Mouse (Mus musculus): ENCODE measurements around the gene Myocd. TPM values are rescaled to one million over a fixed set of nuclear protein-coding genes. Genes with fewer than 3 reads are reported as not detected.

The Myocd gene
- polyA plus RNA-seq, 1 experiment from 2014 or later, result 1.0 TPM

GRCm38 (mm10) chr11:65133661-65134060 lies 136.1 kb downstream of the Myocd start:
- no peak for ATAC-seq (ENCODE audit: low FRiP score, low read depth)
- Histone ChIP-seq H3K4me2 (replicated peaks) (no peak overlapping the region), H3K9me3 (no peaks in the 10 kb centered on the region), H3K27me3 (no peaks in the 10 kb centered on the region), H3K4me3 (no peak overlapping the region), H3K4me1 (no peaks in the 10 kb centered on the region), H3K27ac (replicated peaks) (no peak overlapping the region), H3K9ac (replicated peaks) (no peak overlapping the region), H3K36me3 (no peaks in the 10 kb centered on the region)
- WGBS, result 88% methylated on average over 4 of the region's 4 CpGs

- Histone ChIP-seq H3K4me2 (replicated peaks) (no peak overlapping the region), H3K4me1 (peaks cover 15% of the 10 kb centered on the region)
Observed at GRCm38 (mm10) chr11:65129110-65129509, 140.7 kb downstream of the Myocd start.

GRCm38 (mm10) chr11:65128666-65129065 lies 141.1 kb downstream of the Myocd start:
- Histone ChIP-seq H3K9me3 (no peaks in the 10 kb centered on the region), H3K27me3 (no peaks in the 10 kb centered on the region), H3K27ac (replicated peaks) (no peak overlapping the region), H3K9ac (replicated peaks) (no peak overlapping the region), H3K4me2 (replicated peaks) (no peak overlapping the region), H3K4me3 (no peak overlapping the region), H3K4me1 (peaks cover 15% of the 10 kb centered on the region), H3K36me3 (no peaks in the 10 kb centered on the region)
- no peak for ATAC-seq (ENCODE audit: low FRiP score, low read depth)
- WGBS, result 90% methylated on average over 4 of the region's 4 CpGs

More at GRCm38 (mm10) chr11:65129110-65129509, 140.7 kb downstream of the Myocd start:
- H3K9me3 ChIP-seq, result no peaks in the 10 kb centered on the region
- no peaks in the 10 kb centered on the region for H3K27me3 ChIP-seq
- no peak overlapping the region for H3K27ac ChIP-seq (replicated peaks)
- no peak for ATAC-seq (ENCODE audit: low FRiP score, low read depth)
- 85% methylated on average over 4 of the region's 4 CpGs for WGBS
- H3K9ac ChIP-seq (replicated peaks), result no peak overlapping the region
- no peaks in the 10 kb centered on the region for H3K36me3 ChIP-seq
- H3K4me3 ChIP-seq, result no peak overlapping the region

- Histone ChIP-seq H3K9me3 (no peaks in the 10 kb centered on the region), H3K9ac (replicated peaks) (no peak overlapping the region), H3K27me3 (no peaks in the 10 kb centered on the region), H3K4me3 (no peak overlapping the region), H3K27ac (replicated peaks) (peak overlapping the region; percentile 52; the same call in 1 of the 2 replicates), H3K4me2 (replicated peaks) (no peak overlapping the region), H3K36me3 (no peaks in the 10 kb centered on the region), H3K4me1 (peaks cover 15% of the 10 kb centered on the region)
- WGBS, result 60% methylated on average over 9 of the region's 9 CpGs
- ATAC-seq (ENCODE audit: low FRiP score, low read depth), result no peak
Observed at GRCm38 (mm10) chr11:65126566-65126965, 143.2 kb downstream of the Myocd start.

Other genes with a start within 250 kb of the Myocd start
- 0.27 TPM in 1 of 2 replicates, not detected in the other for gene 1700086D15Rik, start 110.1 kb downstream of the Myocd start, polyA plus RNA-seq (2016; fragmentation: Nextera tagmentation; extraction: Ambion mirVana)
- gene Arhgap44, start 107.0 kb downstream of the Myocd start, polyA plus RNA-seq (2016; fragmentation: Nextera tagmentation; extraction: Ambion mirVana), result 6.4 and 7.2 TPM in 2 replicates

All from midbrain, embryonic 12.5 days (tissue).